ENCODE assay signal across 27 mouse cellular contexts in genomic region chr6:134486318-134486717, GRCm38 (mm10).
DNase-seq lines count a peak whose midpoint lies in the region; ATAC-seq and TF ChIP-seq lines count a peak whose summit lies in the region.
"Had no signal": no experiment of that assay in that cellular context is flagged by ENCODE, and none has a peak within 500 bp of the region (broad histone marks: within the 10 kb centered on the region; RNA-seq: fewer than 3 reads in every experiment).

No protein-coding gene starts in this region.

- no peak overlapping the region for H3K4me2 ChIP-seq in stomach, embryonic 15.5 days
- H3K4me2 ChIP-seq in stomach, postnatal 0 days (replicated peaks; ENCODE audit: low read depth), result no peak overlapping the region
- no peak overlapping the region for H3K4me2 ChIP-seq in liver, embryonic 16.5 days (ENCODE audit: low read depth, low read length)
- no peak overlapping the region for H3K4me2 ChIP-seq in midbrain, embryonic 16.5 days (ENCODE audit: low read length)
- H3K4me2 ChIP-seq: heart, embryonic 13.5 days; kidney, embryonic 15.5 days; liver, embryonic 15.5 days; midbrain, embryonic 12.5 days had no signal

- H3K9me3 ChIP-seq in stomach, embryonic 15.5 days, result no peaks in the 10 kb centered on the region
- H3K9me3 ChIP-seq in stomach, postnatal 0 days (ENCODE audit: control insufficient read depth, low read length), result no peaks in the 10 kb centered on the region
- H3K9me3 ChIP-seq in liver, embryonic 16.5 days (replicated peaks; ENCODE audit: control insufficient read depth, low read length), result no peaks in the 10 kb centered on the region
- H3K9me3 ChIP-seq in midbrain, embryonic 16.5 days (replicated peaks; ENCODE audit: control insufficient read depth, low read length, poor library complexity, severe bottlenecking), result no peaks in the 10 kb centered on the region
- H3K9me3 ChIP-seq: heart, embryonic 13.5 days; hindbrain, embryonic 10.5 days; kidney, embryonic 15.5 days; liver, embryonic 15.5 days; midbrain, embryonic 12.5 days had no signal

- no peak for DNase-seq in stomach, postnatal 0 days (ENCODE audit: low spot score)
- DNase-seq in adrenal gland, postnatal 14 days, result peak; percentile 62
- DNase-seq in spleen, postnatal 14 days (ENCODE audit: low spot score in 2 of 2), result no peak
- DNase-seq in right cerebral cortex, postnatal 10 days (ENCODE audit: low spot score in 2 of 2), result no peak
- DNase-seq: cerebellum, adult 11 months; cerebellum, postnatal 10 days; forebrain, postnatal 0 days; heart, adult 2 months; heart, postnatal 10 days; kidney, adult 18-20 months; kidney, postnatal 25 days; lung, postnatal 36 days; right cerebral cortex, postnatal 25 days; thymus, adult 2 months; thymus, postnatal 36 days had no signal

- H3K4me1 ChIP-seq in stomach, embryonic 15.5 days, result no peaks in the 10 kb centered on the region
- H3K4me1 ChIP-seq in stomach, postnatal 0 days (replicated peaks; ENCODE audit: control insufficient read depth, insufficient read depth), result no peaks in the 10 kb centered on the region
- H3K4me1 ChIP-seq in liver, embryonic 16.5 days (ENCODE audit: control insufficient read depth, low read depth, low read length), result no peaks in the 10 kb centered on the region
- no peaks in the 10 kb centered on the region for H3K4me1 ChIP-seq in midbrain, embryonic 16.5 days (ENCODE audit: control insufficient read depth, insufficient read depth, low read length)
- H3K4me1 ChIP-seq: hindbrain, embryonic 10.5 days; kidney, embryonic 15.5 days; liver, embryonic 15.5 days; midbrain, embryonic 12.5 days had no signal

- TF ChIP-seq EP300 in stomach, postnatal 0 days (optimal IDR thresholded peaks at IDR 0.05), result no peak

- no peak for TF ChIP-seq CTCF in stomach, postnatal 0 days (IDR thresholded peaks at IDR 0.05; ENCODE audit: low read depth)

- no peak overlapping the region for H3K4me3 ChIP-seq in stomach, embryonic 15.5 days (replicated peaks)
- no peak overlapping the region for H3K4me3 ChIP-seq in stomach, postnatal 0 days (ENCODE audit: low read depth, low read length)
- no peak overlapping the region for H3K4me3 ChIP-seq in liver, embryonic 16.5 days (ENCODE audit: low read depth, low read length)
- H3K4me3 ChIP-seq in midbrain, embryonic 16.5 days (ENCODE audit: low read depth, low read length), result no peak overlapping the region
- H3K4me3 ChIP-seq: erythroblast, embryonic 14.5 days; heart, adult 2 months; heart, embryonic 13.5 days; hindbrain, embryonic 10.5 days; kidney, embryonic 15.5 days; liver, embryonic 15.5 days; midbrain, embryonic 12.5 days had no signal

- 78% methylated on average over 9 of the region's 9 CpGs for WGBS in stomach, embryonic 15.5 days
- 78% methylated on average over 9 of the region's 9 CpGs for WGBS in stomach, postnatal 0 days
- 82% methylated on average over 9 of the region's 9 CpGs for WGBS in liver, embryonic 16.5 days (ENCODE audit: insufficient replicate concordance)
- 94% methylated on average over 9 of the region's 9 CpGs for WGBS in midbrain, embryonic 16.5 days

- no peaks in the 10 kb centered on the region for H3K27me3 ChIP-seq in stomach, embryonic 15.5 days (replicated peaks)
- no peaks in the 10 kb centered on the region for H3K27me3 ChIP-seq in stomach, postnatal 0 days (ENCODE audit: control insufficient read depth, insufficient read depth, low read length)
- H3K27me3 ChIP-seq in liver, embryonic 16.5 days (ENCODE audit: control insufficient read depth, insufficient read depth, low read depth, low read length), result no peaks in the 10 kb centered on the region
- H3K27me3 ChIP-seq in midbrain, embryonic 16.5 days (ENCODE audit: control insufficient read depth, insufficient read depth, low read depth, low read length), result no peaks in the 10 kb centered on the region
- H3K27me3 ChIP-seq: CH12.LX; heart, embryonic 13.5 days; kidney, embryonic 15.5 days; liver, embryonic 15.5 days; midbrain, embryonic 12.5 days had no signal

- no peak overlapping the region for H3K27ac ChIP-seq in stomach, embryonic 15.5 days
- H3K27ac ChIP-seq in stomach, postnatal 0 days (replicated peaks), result no peak overlapping the region
- 0 out of 2 replicates have a peak overlapping the region, but pooled peaks have one; percentile 4 for H3K27ac ChIP-seq in liver, embryonic 16.5 days (ENCODE audit: low read length)
- H3K27ac ChIP-seq in midbrain, embryonic 16.5 days (ENCODE audit: low read length), result no peak overlapping the region
- H3K27ac ChIP-seq: heart, adult 2 months; heart, embryonic 13.5 days; hindbrain, embryonic 10.5 days; kidney, embryonic 15.5 days; liver, embryonic 15.5 days; midbrain, embryonic 12.5 days had no signal

- peak; percentile 47; the same call in 1 of the 2 replicates for ATAC-seq in stomach, embryonic 15.5 days (ENCODE audit: insufficient read depth, low FRiP score, low read depth)
- no peak for ATAC-seq in stomach, postnatal 0 days (ENCODE audit: low FRiP score, low TSS enrichment)
- ATAC-seq in liver, embryonic 16.5 days (ENCODE audit: low read depth), result peak; percentile 81
- no peak for ATAC-seq in midbrain, embryonic 16.5 days
- ATAC-seq: activated CD4-positive, CD25-positive, alpha-beta regulatory T cell, adult 4 months; forebrain, postnatal 0 days; hindbrain, embryonic 16.5 days had no signal

- H3K9ac ChIP-seq in stomach, embryonic 15.5 days, result no peak overlapping the region
- no peak overlapping the region for H3K9ac ChIP-seq in stomach, postnatal 0 days (ENCODE audit: low read length)
- no peak overlapping the region for H3K9ac ChIP-seq in liver, embryonic 16.5 days (ENCODE audit: low read depth, low read length)
- no peak overlapping the region for H3K9ac ChIP-seq in midbrain, embryonic 16.5 days (ENCODE audit: low read depth, low read length)
- H3K9ac ChIP-seq: forebrain, postnatal 0 days; heart, embryonic 13.5 days; kidney, embryonic 15.5 days; liver, embryonic 15.5 days; midbrain, embryonic 12.5 days had no signal

- peaks cover 20% of the 10 kb centered on the region for H3K36me3 ChIP-seq in stomach, embryonic 15.5 days
- H3K36me3 ChIP-seq in stomach, postnatal 0 days (ENCODE audit: control insufficient read depth, insufficient read depth, low read length), result peaks cover 2% of the 10 kb centered on the region; the same call in 1 of the 2 replicates
- peaks cover 8% of the 10 kb centered on the region; the same call in 1 of the 2 replicates for H3K36me3 ChIP-seq in liver, embryonic 16.5 days (ENCODE audit: control insufficient read depth, insufficient read depth)
- H3K36me3 ChIP-seq in midbrain, embryonic 16.5 days (ENCODE audit: control insufficient read depth, insufficient read depth, low read length), result peaks cover 5% of the 10 kb centered on the region; the same call in 1 of the 2 replicates

Comparison
In these comparisons a context has a peak if more than half of its experiments do, and no peak if none do; other contexts are left out.
1. ATAC-seq: peak in stomach, embryonic 15.5 days (single experiment) and liver, embryonic 16.5 days (single experiment); none in stomach, postnatal 0 days (single experiment) and midbrain, embryonic 16.5 days (single experiment).